Mouse (Mus musculus) G1E (cell line): ENCODE measurements around the gene Zfp13.

Experiments used
- CTCF ChIP-seq: IDR thresholded peaks from 2 replicates; pipeline ENCODE4 v1.5.1; 2012; ENCODE audit warnings: low read depth, low read length, inconsistent platforms, mixed read lengths
- GATA1 ChIP-seq: IDR thresholded peaks from 2 replicates; pipeline ENCODE4 v1.6.1; 2012; ENCODE audit warnings: borderline replicate concordance, low read length, inconsistent platforms, mixed read lengths
- POLR2AphosphoS5 ChIP-seq: IDR thresholded peaks from 2 replicates; pipeline ENCODE4 v1.6.1; 2012; ENCODE audit warnings: low read depth, low read length, inconsistent platforms; ENCODE audit not compliant: insufficient replicate concordance
- TAL1 ChIP-seq: conservative IDR thresholded peaks from 2 replicates; pipeline ENCODE4 v1.6.1; 2012; ENCODE audit warnings: low read depth, low read length, inconsistent platforms, mixed read lengths

DNA sequence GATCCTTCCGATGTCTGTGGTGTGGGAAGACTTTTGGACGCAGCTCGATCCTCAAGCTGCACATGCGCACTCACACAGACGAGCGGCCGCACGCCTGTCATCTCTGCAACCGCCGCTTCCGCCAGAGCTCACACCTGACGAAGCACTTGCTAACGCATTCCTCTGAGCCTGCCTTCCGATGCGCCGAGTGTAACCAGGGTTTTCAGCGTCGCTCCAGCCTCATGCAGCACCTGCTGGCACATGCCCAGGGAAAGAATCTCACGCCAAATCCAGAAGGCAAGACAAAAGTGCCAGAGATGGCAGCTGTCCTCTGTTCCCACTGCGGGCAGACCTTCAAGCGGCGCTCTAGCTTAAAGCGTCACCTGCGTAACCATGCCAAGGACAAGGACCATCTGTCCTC lies 10.3 kb upstream of the Zfp13 start:
- TF ChIP-seq CTCF (no peak), GATA1 (no peak), TAL1 (no peak), POLR2AphosphoS5 (no peak)
